Mouse (Mus musculus): ENCODE measurements at regions not wholly inside any gene's neighbourhood (a gene's known extent, or its start where the extent isn't known, plus 50 kb on each side); places are given as distances from the start of the nearest gene placed in this dataset.

- Histone ChIP-seq H3K4me2 (no peak overlapping the region), H3K4me1 (replicated peaks) (no peaks in the 10 kb centered on the region), H3K36me3 (no peaks in the 10 kb centered on the region), H3K27me3 (replicated peaks) (no peaks in the 10 kb centered on the region), H3K27ac (ENCODE audit: poor library complexity, severe bottlenecking) (no peak overlapping the region), H3K9ac (no peak overlapping the region), H3K4me3 (no peak overlapping the region), H3K9me3 (replicated peaks) (no peaks in the 10 kb centered on the region)
- 28% methylated on average over 1 of the region's 1 CpGs for whole genome bisulfite sequencing
- no peak for ATAC-seq (ENCODE audit: insufficient number of reproducible peaks, low FRiP score)
Observed at GRCm38 (mm10) chr12:6211266-6211665, 835.8 kb upstream of the Klhl29 start.

- Histone ChIP-seq H3K27me3 (replicated peaks) (no peaks in the 10 kb centered on the region), H3K27ac (ENCODE audit: poor library complexity, severe bottlenecking) (0 out of 2 replicates have a peak overlapping the region, but pooled peaks have one; percentile 15), H3K36me3 (no peaks in the 10 kb centered on the region), H3K4me2 (no peak overlapping the region), H3K4me3 (no peak overlapping the region), H3K9ac (no peak overlapping the region), H3K4me1 (replicated peaks) (0 out of 2 replicates have a peak, but pooled peaks cover 4% of the 10 kb centered on the region), H3K9me3 (replicated peaks) (no peaks in the 10 kb centered on the region)
- 31% methylated on average over 3 of the region's 3 CpGs for WGBS
- ATAC-seq (ENCODE audit: insufficient number of reproducible peaks, low FRiP score): no peak
Observed at GRCm38 (mm10) chr12:6189232-6189631, 813.8 kb upstream of the Klhl29 start.

GRCm38 (mm10) chr12:6168795-6169194, 793.3 kb upstream of the Klhl29 start:
- Histone ChIP-seq H3K4me1 (replicated peaks) (no peaks in the 10 kb centered on the region), H3K27me3 (replicated peaks) (no peaks in the 10 kb centered on the region), H3K27ac (ENCODE audit: poor library complexity, severe bottlenecking) (no peak overlapping the region), H3K9ac (no peak overlapping the region), H3K9me3 (replicated peaks) (no peaks in the 10 kb centered on the region), H3K36me3 (no peaks in the 10 kb centered on the region), H3K4me2 (no peak overlapping the region), H3K4me3 (no peak overlapping the region)
- no peak for ATAC-seq (ENCODE audit: insufficient number of reproducible peaks, low FRiP score)

- Histone ChIP-seq H3K4me1 (replicated peaks) (no peaks in the 10 kb centered on the region), H3K4me2 (no peak overlapping the region), H3K27me3 (replicated peaks) (no peaks in the 10 kb centered on the region), H3K4me3 (no peak overlapping the region), H3K36me3 (no peaks in the 10 kb centered on the region), H3K27ac (ENCODE audit: poor library complexity, severe bottlenecking) (no peak overlapping the region), H3K9ac (no peak overlapping the region), H3K9me3 (replicated peaks) (no peaks in the 10 kb centered on the region)
- no peak for ATAC-seq (ENCODE audit: insufficient number of reproducible peaks, low FRiP score)
- 59% methylated on average over 2 of the region's 2 CpGs for WGBS
Observed at GRCm38 (mm10) chr12:6154287-6154686, 778.8 kb upstream of the Klhl29 start.

GRCm38 (mm10) chr12:6151476-6151875, 776.0 kb upstream of the Klhl29 start:
- H3K9me3 ChIP-seq (replicated peaks): no peaks in the 10 kb centered on the region
- H3K4me2 ChIP-seq: no peak overlapping the region
- H3K4me1 ChIP-seq (replicated peaks): no peaks in the 10 kb centered on the region
- no peak for ATAC-seq (ENCODE audit: insufficient number of reproducible peaks, low FRiP score)
- no peaks in the 10 kb centered on the region for H3K36me3 ChIP-seq
- no peaks in the 10 kb centered on the region for H3K27me3 ChIP-seq (replicated peaks)
- no peak overlapping the region for H3K9ac ChIP-seq
- H3K27ac ChIP-seq (ENCODE audit: poor library complexity, severe bottlenecking): no peak overlapping the region
- H3K4me3 ChIP-seq: no peak overlapping the region
- WGBS: 87% methylated on average over 3 of the region's 3 CpGs

GRCm38 (mm10) chr12:6132451-6132850, 757.0 kb upstream of the Klhl29 start:
- H3K9me3 ChIP-seq (replicated peaks): no peaks in the 10 kb centered on the region
- no peak overlapping the region for H3K4me3 ChIP-seq
- no peaks in the 10 kb centered on the region for H3K27me3 ChIP-seq (replicated peaks)
- H3K4me1 ChIP-seq (replicated peaks): no peaks in the 10 kb centered on the region
- no peak overlapping the region for H3K4me2 ChIP-seq
- no peak for ATAC-seq (ENCODE audit: insufficient number of reproducible peaks, low FRiP score)
- no peaks in the 10 kb centered on the region for H3K36me3 ChIP-seq
- H3K27ac ChIP-seq (ENCODE audit: poor library complexity, severe bottlenecking): no peak overlapping the region
- no peak overlapping the region for H3K9ac ChIP-seq
- WGBS: 72% methylated on average over 2 of the region's 2 CpGs

- H3K36me3 ChIP-seq: no peaks in the 10 kb centered on the region
- no peaks in the 10 kb centered on the region for H3K4me1 ChIP-seq (replicated peaks)
- 80% methylated on average over 3 of the region's 3 CpGs for WGBS
- no peaks in the 10 kb centered on the region for H3K27me3 ChIP-seq (replicated peaks)
- no peak overlapping the region for H3K27ac ChIP-seq (ENCODE audit: poor library complexity, severe bottlenecking)
- no peak for ATAC-seq (ENCODE audit: insufficient number of reproducible peaks, low FRiP score)
- no peak overlapping the region for H3K4me3 ChIP-seq
- no peaks in the 10 kb centered on the region for H3K9me3 ChIP-seq (replicated peaks)
- no peak overlapping the region for H3K9ac ChIP-seq
- H3K4me2 ChIP-seq: no peak overlapping the region
Observed at GRCm38 (mm10) chr12:6119557-6119956, 744.1 kb upstream of the Klhl29 start.

- Histone ChIP-seq H3K9me3 (replicated peaks) (no peaks in the 10 kb centered on the region), H3K36me3 (no peaks in the 10 kb centered on the region), H3K4me2 (no peak overlapping the region), H3K9ac (no peak overlapping the region), H3K27ac (ENCODE audit: poor library complexity, severe bottlenecking) (no peak overlapping the region), H3K4me1 (replicated peaks) (no peaks in the 10 kb centered on the region), H3K27me3 (replicated peaks) (no peaks in the 10 kb centered on the region), H3K4me3 (no peak overlapping the region)
- no peak for ATAC-seq (ENCODE audit: insufficient number of reproducible peaks, low FRiP score)
- WGBS: 65% methylated on average over 1 of the region's 1 CpGs
Observed at GRCm38 (mm10) chr12:6115254-6115653, 739.8 kb upstream of the Klhl29 start.

- ATAC-seq (ENCODE audit: insufficient number of reproducible peaks, low FRiP score): no peak
Observed at GRCm38 (mm10) chr12:6097295-6097694, 721.8 kb upstream of the Klhl29 start.

GRCm38 (mm10) chr12:6087627-6088350, 712.3 kb upstream of the Klhl29 start:
- WGBS: 51% methylated on average over 3 of the region's 3 CpGs
- H3K9ac ChIP-seq: no peak overlapping the region
- no peak overlapping the region for H3K4me3 ChIP-seq
- H3K4me2 ChIP-seq: no peak overlapping the region
- H3K9me3 ChIP-seq (replicated peaks): no peaks in the 10 kb centered on the region
- peaks cover 4% of the 10 kb centered on the region; the same call in 1 of the 2 replicates for H3K4me1 ChIP-seq (replicated peaks)
- H3K36me3 ChIP-seq: no peaks in the 10 kb centered on the region
- ATAC-seq (ENCODE audit: insufficient number of reproducible peaks, low FRiP score): no peak
- H3K27me3 ChIP-seq (replicated peaks): no peaks in the 10 kb centered on the region
- no peak overlapping the region for H3K27ac ChIP-seq (ENCODE audit: poor library complexity, severe bottlenecking)

More at GRCm38 (mm10) chr12:6097295-6097694, 721.8 kb upstream of the Klhl29 start:
- WGBS: 64% methylated on average over 1 of the region's 1 CpGs
- H3K36me3 ChIP-seq: no peaks in the 10 kb centered on the region
- H3K27me3 ChIP-seq (replicated peaks): no peaks in the 10 kb centered on the region
- H3K4me3 ChIP-seq: no peak overlapping the region
- H3K9ac ChIP-seq: no peak overlapping the region
- no peaks in the 10 kb centered on the region for H3K9me3 ChIP-seq (replicated peaks)
- no peak overlapping the region for H3K27ac ChIP-seq (ENCODE audit: poor library complexity, severe bottlenecking)
- H3K4me2 ChIP-seq: no peak overlapping the region
- no peaks in the 10 kb centered on the region for H3K4me1 ChIP-seq (replicated peaks)

- no peak overlapping the region for H3K4me2 ChIP-seq
- H3K4me1 ChIP-seq (replicated peaks): peaks cover 4% of the 10 kb centered on the region; the same call in 1 of the 2 replicates
- WGBS: 43% methylated on average over 2 of the region's 2 CpGs
- H3K4me3 ChIP-seq: no peak overlapping the region
- no peaks in the 10 kb centered on the region for H3K36me3 ChIP-seq
- no peaks in the 10 kb centered on the region for H3K27me3 ChIP-seq (replicated peaks)
- H3K27ac ChIP-seq (ENCODE audit: poor library complexity, severe bottlenecking): no peak overlapping the region
- H3K9me3 ChIP-seq (replicated peaks): no peaks in the 10 kb centered on the region
- no peak overlapping the region for H3K9ac ChIP-seq
- ATAC-seq (ENCODE audit: insufficient number of reproducible peaks, low FRiP score): no peak
Observed at GRCm38 (mm10) chr12:6087071-6087470, 711.6 kb upstream of the Klhl29 start.
